Mouse (Mus musculus) limb, embryonic 12.5 days (tissue): ENCODE results near the gene Scgb1b7. TPM values are rescaled to one million over a fixed set of nuclear protein-coding genes. Genes with fewer than 3 reads are reported as not detected.
"Not testable (repeated sequence)": the region's sequence is repeated elsewhere in the genome, so short reads cannot be mapped to it uniquely, and the experiment has no call there.

ENCODE experiments used
- ATAC-seq: fragments of 200-750 bp; cut with Nextera tagmentation; 2 replicates; pipeline ENCODE4 v1.8.0; 2017; ENCODE audit warnings: low read depth, moderate TSS enrichment; ENCODE audit not compliant: insufficient number of reproducible peaks, insufficient read depth, low FRiP score, low TSS enrichment
- H3K27ac ChIP-seq: fragments of 300-500 bp; sonication (generic); 2 replicates; pipeline ENCODE4 v1.5.1; 2016; ENCODE audit warnings: mild to moderate bottlenecking, moderate library complexity
- H3K27me3 ChIP-seq: fragments of 300-500 bp; sonication (generic); 2 replicates; pipeline ENCODE4 v1.6.1; 2016; ENCODE audit warnings: mild to moderate bottlenecking, moderate library complexity
- H3K36me3 ChIP-seq: fragments of 300-500 bp; sonication (generic); 2 replicates; pipeline ENCODE4 v1.6.1; 2016; ENCODE audit warnings: mild to moderate bottlenecking, moderate library complexity
- H3K4me1 ChIP-seq: fragments of 300-500 bp; sonication (generic); replicated peaks from 2 replicates; pipeline ENCODE4 v1.6.1; 2016
- H3K4me2 ChIP-seq: fragments of 300-500 bp; sonication (generic); 2 replicates; pipeline ENCODE4 v1.6.1; 2016; ENCODE audit warnings: mild to moderate bottlenecking, moderate library complexity
- H3K4me3 ChIP-seq: fragments of 300-500 bp; sonication (generic); replicated peaks from 2 replicates; pipeline ENCODE4 v1.5.1; 2016; ENCODE audit warnings: mild to moderate bottlenecking
- H3K9ac ChIP-seq: fragments of 300-500 bp; sonication (generic); replicated peaks from 2 replicates; pipeline ENCODE4 v1.6.1; 2016; ENCODE audit warnings: mild to moderate bottlenecking, moderate library complexity
- H3K9me3 ChIP-seq: fragments of 300-500 bp; sonication (generic); 2 replicates; pipeline ENCODE4 v1.6.1; 2016; ENCODE audit warnings: mild to moderate bottlenecking, moderate library complexity
- WGBS: fragments of 180-500 bp; shearing (Covaris S2); methylation state at CpG from one replicate; pipeline ENCODE4 v1.1.7; 2016; 5-methylcytosine and 5-hydroxymethylcytosine counted together
- polyA plus RNA-seq: library from polyadenylated mRNA; unstranded; fragments of >200 nt; fragmentation: Nextera tagmentation; extraction: Ambion mirVana; gene quantifications from 2 replicates; pipeline ENCODE4 v1.2.1, GENCODE M21; 2016

Scgb1b7 gene
- not detected in 2 replicates for polyA plus RNA-seq

DNA sequence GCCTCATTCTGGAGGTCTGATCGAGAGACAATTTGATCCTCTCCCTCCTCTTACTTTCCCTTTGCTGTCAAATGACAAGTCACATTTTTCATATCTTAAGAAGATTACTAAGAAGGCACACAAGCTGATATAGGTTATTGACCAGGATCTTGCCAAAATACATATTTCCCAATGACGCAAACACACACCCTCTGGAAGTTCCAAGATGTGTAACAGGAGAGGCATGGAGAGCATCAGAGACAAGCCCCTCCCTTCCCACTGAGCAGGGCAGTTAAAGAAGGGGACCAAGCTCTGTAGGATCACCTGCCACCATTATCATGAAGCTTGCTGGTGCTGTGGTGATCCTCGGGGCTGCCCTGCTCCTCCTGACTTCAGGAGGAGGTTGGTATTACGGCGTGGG is at the start of gene Scgb1b7:
TSS of gene Scgb1b7 (plus strand) at position 301 of the 400 bp plus-strand sequence.
- not testable (repeated sequence) for H3K9ac ChIP-seq, H3K4me2 ChIP-seq, H3K9me3 ChIP-seq, H3K36me3 ChIP-seq, H3K27ac ChIP-seq, H3K4me3 ChIP-seq, ATAC-seq, H3K27me3 ChIP-seq, H3K4me1 ChIP-seq
- 96% methylated on average over 4 of the region's 5 CpGs for WGBS

DNA sequence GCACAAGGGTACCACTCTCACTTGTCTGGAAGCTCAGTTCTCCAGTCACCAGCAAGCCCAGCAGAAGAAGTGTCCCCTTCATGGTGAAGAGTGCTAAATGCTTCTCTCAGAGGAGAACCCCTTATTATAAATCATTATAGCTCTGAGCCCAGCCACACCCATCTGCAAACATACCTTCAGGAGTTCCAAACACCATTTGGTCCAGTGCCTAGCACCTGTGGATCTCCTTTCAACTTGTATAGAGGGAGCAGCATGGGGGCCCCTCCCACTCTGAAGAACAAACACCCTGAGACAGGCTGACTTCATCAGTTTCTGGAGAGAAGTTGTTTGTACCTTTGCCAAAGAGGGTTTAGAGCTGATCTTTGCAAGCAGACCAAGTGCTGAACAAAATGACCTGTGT is 6.8 kb upstream of the Scgb1b7 start, which contains the start of gene Scgb2b7:
TSS of gene Scgb2b7 (minus strand) at position 101 of the 400 bp plus-strand sequence.
- H3K27me3 ChIP-seq, ATAC-seq, H3K4me2 ChIP-seq, H3K4me3 ChIP-seq, H3K36me3 ChIP-seq, H3K4me1 ChIP-seq, H3K9ac ChIP-seq, H3K27ac ChIP-seq, H3K9me3 ChIP-seq: not testable (repeated sequence)

Other genes starting within 250 kb of the Scgb1b7 start
- gene Scgb2b7, start 6.9 kb upstream of the Scgb1b7 start, polyA plus RNA-seq, result not detected in 2 replicates